Mouse (Mus musculus) neural tube, embryonic 14.5 days (tissue): ENCODE results near the gene Upp2. TPM values are rescaled to one million over a fixed set of nuclear protein-coding genes. Genes with fewer than 3 reads are reported as not detected.

Experiments used
- ATAC-seq: fragments of 200-750 bp; cut with Nextera tagmentation; 2 replicates; pipeline ENCODE4 v1.8.0; 2017; ENCODE audit warnings: low read depth, mild to moderate bottlenecking, moderate TSS enrichment, moderate library complexity
- H3K27ac ChIP-seq: fragments of 300-500 bp; sonication (generic); 2 replicates; pipeline ENCODE4 v1.5.1; 2014; ENCODE audit warnings: low read depth, mild to moderate bottlenecking, control low read depth, low read length, moderate library complexity, mixed read lengths
- H3K27me3 ChIP-seq: fragments of 300-500 bp; sonication (generic); 2 replicates; pipeline ENCODE4 v1.6.1; 2014; ENCODE audit warnings: low read length; ENCODE audit not compliant: control insufficient read depth, insufficient read depth
- H3K36me3 ChIP-seq: fragments of 300-500 bp; sonication (generic); 2 replicates; pipeline ENCODE4 v1.6.1; 2014; ENCODE audit warnings: low read length, mixed read lengths; ENCODE audit not compliant: control insufficient read depth, insufficient read depth
- H3K4me1 ChIP-seq: fragments of 300-500 bp; sonication (generic); 2 replicates; pipeline ENCODE4 v1.6.1; 2014; ENCODE audit warnings: low read length; ENCODE audit not compliant: control insufficient read depth, insufficient read depth
- H3K4me2 ChIP-seq: fragments of 300-500 bp; sonication (generic); 2 replicates; pipeline ENCODE4 v1.6.1; 2014; ENCODE audit warnings: mild to moderate bottlenecking, low read depth, low read length, control low read depth
- H3K4me3 ChIP-seq: fragments of 300-500 bp; sonication (generic); 2 replicates; pipeline ENCODE4 v1.5.1; 2014; ENCODE audit warnings: low read depth, low read length, control low read depth, mixed read lengths
- H3K9ac ChIP-seq: fragments of 300-500 bp; sonication (generic); replicated peaks from 2 replicates; pipeline ENCODE4 v1.6.1; 2014; ENCODE audit warnings: low read depth, mild to moderate bottlenecking, control low read depth, low read length, mixed read lengths
- H3K9me3 ChIP-seq: fragments of 300-500 bp; sonication (generic); 2 replicates; pipeline ENCODE4 v1.6.1; 2016; ENCODE audit warnings: low read length; ENCODE audit not compliant: control insufficient read depth
- WGBS: fragments of 180-500 bp; shearing (Covaris S2); extraction: QIAGEN DNeasy Blood & Tissue Kit; methylation state at CpG from one replicate; pipeline ENCODE4 v1.1.7; 2014; 5-methylcytosine and 5-hydroxymethylcytosine counted together
- polyA plus RNA-seq: library from polyadenylated mRNA; unstranded; fragments of >200 nt; fragmentation: Nextera tagmentation; extraction: Ambion mirVana; gene quantifications from 2 replicates; pipeline ENCODE4 v1.2.1, GENCODE M21; 2014

Upp2 gene
- polyA plus RNA-seq, 1 experiment from 2014 or later = 16.4 TPM

DNA sequence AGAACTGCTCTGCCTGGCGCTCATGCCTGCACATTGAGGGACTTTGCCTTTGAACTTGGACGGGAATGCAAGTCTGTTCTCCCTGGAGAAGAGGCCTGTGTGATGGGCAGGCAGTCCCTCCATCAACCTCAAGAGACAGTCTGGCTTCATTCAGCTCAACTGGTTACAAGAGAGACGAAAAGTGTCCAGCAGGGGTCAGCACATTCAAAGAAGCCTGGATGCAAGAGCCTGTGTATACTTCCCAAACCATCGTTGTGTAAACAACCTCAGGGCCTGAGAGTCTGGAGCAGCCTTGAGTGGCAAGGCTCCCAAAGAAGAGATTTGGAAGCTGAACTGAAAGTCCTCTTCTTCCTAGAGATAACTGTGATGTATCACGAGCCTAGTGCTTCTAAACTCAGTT is 132.8 kb downstream of the Upp2 start:
- Histone ChIP-seq H3K27ac (no peak overlapping the region), H3K9me3 (no peaks in the 10 kb centered on the region), H3K9ac (no peak overlapping the region), H3K4me1 (no peaks in the 10 kb centered on the region), H3K27me3 (no peaks in the 10 kb centered on the region), H3K4me3 (no peak overlapping the region), H3K4me2 (no peak overlapping the region), H3K36me3 (no peaks in the 10 kb centered on the region)
- WGBS = 24% methylated on average over 5 of the region's 5 CpGs
- ATAC-seq = peak; percentile 81

GRCm38 (mm10) chr2:58700354-58700753 is 133.3 kb downstream of the Upp2 start:
- peak; percentile 11; the same call in 1 of the 2 replicates for ATAC-seq
- no peaks in the 10 kb centered on the region for H3K4me1 ChIP-seq
- WGBS = 76% methylated on average over 7 of the region's 7 CpGs

DNA sequence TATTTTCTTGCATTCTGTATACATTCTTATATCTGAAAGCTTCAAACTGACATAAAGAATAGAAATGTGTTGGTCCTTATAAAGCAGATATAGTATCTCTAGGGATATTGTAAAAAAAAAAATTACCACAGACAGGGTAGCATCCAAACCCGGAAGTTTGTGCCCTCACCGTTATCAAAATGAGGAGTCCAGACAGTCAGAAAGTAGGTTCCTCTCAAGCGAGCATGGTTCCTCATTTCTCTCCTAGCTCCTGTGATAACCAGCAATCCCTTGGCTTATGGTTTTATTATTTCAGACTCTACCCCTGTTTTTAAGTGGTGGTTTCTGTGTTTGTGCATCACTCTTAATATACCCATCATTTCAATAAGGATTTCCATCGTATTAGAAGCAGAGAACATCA is 134.5 kb downstream of the Upp2 start:
- no peaks in the 10 kb centered on the region for H3K4me1 ChIP-seq
- no peak overlapping the region for H3K4me2 ChIP-seq
- H3K27ac ChIP-seq = no peak overlapping the region
- no peaks in the 10 kb centered on the region for H3K36me3 ChIP-seq
- H3K9me3 ChIP-seq = no peaks in the 10 kb centered on the region
- no peak overlapping the region for H3K4me3 ChIP-seq
- WGBS = 90% methylated on average over 4 of the region's 4 CpGs
- no peak for ATAC-seq
- no peaks in the 10 kb centered on the region for H3K27me3 ChIP-seq
- H3K9ac ChIP-seq = no peak overlapping the region

More at GRCm38 (mm10) chr2:58700354-58700753, 133.3 kb downstream of the Upp2 start:
- Histone ChIP-seq H3K27ac (no peak overlapping the region), H3K36me3 (no peaks in the 10 kb centered on the region), H3K27me3 (no peaks in the 10 kb centered on the region), H3K4me2 (no peak overlapping the region), H3K9ac (no peak overlapping the region), H3K4me3 (no peak overlapping the region), H3K9me3 (no peaks in the 10 kb centered on the region)

- Histone ChIP-seq H3K4me3 (no peak overlapping the region), H3K27ac (no peak overlapping the region), H3K9me3 (no peaks in the 10 kb centered on the region), H3K27me3 (no peaks in the 10 kb centered on the region), H3K4me2 (no peak overlapping the region), H3K4me1 (no peaks in the 10 kb centered on the region), H3K36me3 (no peaks in the 10 kb centered on the region), H3K9ac (no peak overlapping the region)
- ATAC-seq = no peak
- WGBS = 92% methylated on average over 6 of the region's 6 CpGs
These were observed 136.1 kb downstream of the Upp2 start for GRCm38 (mm10) chr2:58703226-58703625.

GRCm38 (mm10) chr2:58703646-58704045 is 136.5 kb downstream of the Upp2 start:
- Histone ChIP-seq H3K27me3 (no peaks in the 10 kb centered on the region), H3K36me3 (no peaks in the 10 kb centered on the region), H3K4me1 (no peaks in the 10 kb centered on the region), H3K4me3 (no peak overlapping the region), H3K27ac (no peak overlapping the region), H3K9me3 (no peaks in the 10 kb centered on the region), H3K9ac (no peak overlapping the region), H3K4me2 (no peak overlapping the region)
- no peak for ATAC-seq
- WGBS = 87% methylated on average over 6 of the region's 6 CpGs

DNA sequence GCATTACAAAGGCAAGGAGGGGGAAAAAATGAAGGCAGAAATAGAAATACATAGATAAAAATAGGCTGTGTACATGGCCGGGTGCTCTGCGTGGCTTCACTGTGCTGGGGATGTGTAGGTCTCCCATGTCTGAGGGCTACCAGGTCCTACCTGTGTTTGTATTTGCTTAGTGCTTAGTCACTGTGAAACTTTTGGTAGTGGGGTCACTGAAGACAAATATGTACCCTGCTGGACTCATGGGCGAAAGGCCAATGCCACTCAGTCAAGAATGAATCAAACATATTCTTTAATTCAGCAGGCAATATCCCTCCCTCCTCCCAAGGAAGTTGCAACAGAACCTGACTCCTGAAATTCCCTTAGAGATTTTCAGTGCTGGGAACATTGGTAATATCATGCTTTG is 137.5 kb downstream of the Upp2 start:
- 94% methylated on average over 3 of the region's 3 CpGs for WGBS
- Histone ChIP-seq H3K27me3 (no peaks in the 10 kb centered on the region), H3K9ac (no peak overlapping the region), H3K4me3 (no peak overlapping the region), H3K9me3 (no peaks in the 10 kb centered on the region), H3K36me3 (no peaks in the 10 kb centered on the region), H3K4me2 (no peak overlapping the region), H3K4me1 (no peaks in the 10 kb centered on the region), H3K27ac (no peak overlapping the region)
- no peak for ATAC-seq

GRCm38 (mm10) chr2:58707676-58708075 is 140.6 kb downstream of the Upp2 start:
- Histone ChIP-seq H3K27ac (no peak overlapping the region), H3K36me3 (no peaks in the 10 kb centered on the region), H3K4me1 (no peaks in the 10 kb centered on the region), H3K27me3 (no peaks in the 10 kb centered on the region), H3K4me2 (no peak overlapping the region), H3K9ac (no peak overlapping the region), H3K9me3 (no peaks in the 10 kb centered on the region), H3K4me3 (no peak overlapping the region)
- 93% methylated on average over 3 of the region's 3 CpGs for WGBS
- ATAC-seq = no peak

GRCm38 (mm10) chr2:58710234-58710633 is 143.1 kb downstream of the Upp2 start:
- WGBS = 70% methylated on average over 5 of the region's 5 CpGs
- H3K36me3 ChIP-seq = no peaks in the 10 kb centered on the region
- H3K9ac ChIP-seq = no peak overlapping the region
- no peak overlapping the region for H3K4me3 ChIP-seq
- H3K27ac ChIP-seq = no peak overlapping the region
- peak; percentile 34; the same call in 1 of the 2 replicates for ATAC-seq
- no peaks in the 10 kb centered on the region for H3K4me1 ChIP-seq
- H3K9me3 ChIP-seq = no peaks in the 10 kb centered on the region
- H3K27me3 ChIP-seq = no peaks in the 10 kb centered on the region
- no peak overlapping the region for H3K4me2 ChIP-seq

DNA sequence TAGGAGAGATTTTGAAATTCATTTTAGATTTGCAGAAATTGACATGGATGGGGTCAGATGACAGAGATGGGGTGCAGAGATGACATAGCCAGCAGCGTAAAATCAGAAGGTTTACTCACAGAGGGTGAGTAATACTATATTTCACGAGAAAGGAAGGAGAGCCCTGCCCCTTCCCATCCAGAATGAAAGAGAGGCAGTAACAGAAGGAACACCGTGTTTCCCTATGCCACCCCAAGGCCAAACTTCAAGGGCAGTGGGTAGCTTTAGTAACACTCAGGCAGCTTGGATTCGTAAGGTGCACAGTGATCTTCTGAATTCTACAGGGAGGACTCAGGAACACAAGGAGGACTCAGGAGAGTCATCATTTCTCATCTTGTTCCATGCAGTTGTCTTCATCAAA is 144.0 kb downstream of the Upp2 start:
- WGBS = 87% methylated on average over 4 of the region's 4 CpGs
- H3K27ac ChIP-seq = no peak overlapping the region
- ATAC-seq = no peak
- H3K4me3 ChIP-seq = no peak overlapping the region
- H3K9ac ChIP-seq = no peak overlapping the region
- H3K4me2 ChIP-seq = no peak overlapping the region
- H3K4me1 ChIP-seq = no peaks in the 10 kb centered on the region
- no peaks in the 10 kb centered on the region for H3K27me3 ChIP-seq
- no peaks in the 10 kb centered on the region for H3K36me3 ChIP-seq
- no peaks in the 10 kb centered on the region for H3K9me3 ChIP-seq

- H3K27me3 ChIP-seq = no peaks in the 10 kb centered on the region
- H3K9me3 ChIP-seq = no peaks in the 10 kb centered on the region
- no peak overlapping the region for H3K4me3 ChIP-seq
- no peak overlapping the region for H3K27ac ChIP-seq
- H3K9ac ChIP-seq = no peak overlapping the region
- H3K36me3 ChIP-seq = no peaks in the 10 kb centered on the region
- no peak overlapping the region for H3K4me2 ChIP-seq
- no peaks in the 10 kb centered on the region for H3K4me1 ChIP-seq
- ATAC-seq = no peak
- WGBS = 74% methylated on average over 2 of the region's 2 CpGs
These were observed 144.4 kb downstream of the Upp2 start for GRCm38 (mm10) chr2:58711491-58711890.
